Mouse (Mus musculus): Measurements from ENCODE around the gene Inf2.
A peak's percentile ranks its signal among the peaks of the same experiment; 100 is the strongest.

The Inf2 gene

DNA sequence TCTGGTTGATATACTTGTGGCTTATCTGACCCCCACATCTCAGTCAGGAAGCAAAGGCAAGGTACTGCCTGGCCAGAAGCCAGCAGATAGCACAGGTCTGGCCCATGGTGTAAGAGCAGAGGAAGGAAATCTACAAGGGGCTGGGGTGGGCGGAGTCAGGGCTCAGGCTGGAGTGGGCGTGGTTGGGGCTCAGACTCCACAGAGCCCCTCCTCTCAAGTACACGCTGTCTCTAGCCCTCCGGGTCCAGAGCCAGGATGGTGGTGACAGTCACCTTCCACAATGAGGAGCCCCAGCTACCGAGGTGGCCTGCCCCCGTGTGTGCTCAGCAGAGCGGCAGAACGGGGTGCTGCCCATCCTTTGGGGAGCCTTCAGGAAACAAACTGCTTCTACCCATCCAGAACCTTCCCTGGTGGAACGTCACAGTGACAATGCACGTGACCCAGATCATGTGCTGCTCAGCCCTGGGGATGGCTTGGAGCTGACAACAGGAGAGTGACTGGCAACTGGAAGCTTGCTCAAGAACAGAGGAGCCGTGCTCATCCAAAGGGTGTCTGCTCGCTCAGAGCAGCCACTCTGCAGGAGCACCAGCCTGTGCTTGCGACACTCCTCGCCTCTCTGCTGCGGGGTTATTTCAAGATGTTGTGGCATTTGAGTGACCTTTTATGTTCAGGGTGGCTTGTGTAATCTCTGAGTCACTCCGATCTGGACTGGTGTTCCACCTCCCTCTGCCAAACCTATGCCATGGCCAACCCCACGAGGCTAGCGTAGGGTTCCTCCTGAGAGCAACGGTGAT, 40.5 kb downstream of the Inf2 start:
- peak; percentile 42 for DNase-seq

- DNase-seq: no peak
These were observed 41.4 kb downstream of the Inf2 start for GRCm38 (mm10) chr12:112630029-112630428.

- no peak for DNase-seq
These were observed 42.2 kb downstream of the Inf2 start for GRCm38 (mm10) chr12:112630796-112631195.

DNA sequence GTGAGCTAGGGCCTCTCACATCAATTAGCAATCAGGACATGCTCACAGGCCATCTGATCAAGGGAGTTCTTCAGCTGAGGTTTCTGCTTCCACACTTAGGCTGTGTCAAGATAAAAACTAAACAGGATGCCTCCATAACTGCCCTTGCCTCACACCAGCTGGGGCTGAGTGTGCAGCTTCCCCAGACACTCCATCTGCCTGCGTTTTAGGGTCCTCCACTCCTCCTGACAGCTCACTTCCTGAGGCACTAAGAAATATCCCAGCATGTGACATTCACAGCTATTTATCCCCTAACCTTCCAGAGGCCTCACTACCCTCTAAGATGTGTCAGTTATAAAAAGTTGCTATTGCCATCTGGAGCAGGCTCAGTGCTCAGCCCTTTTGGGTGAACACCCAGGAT, 42.9 kb downstream of the Inf2 start:
- no peak for DNase-seq

DNA sequence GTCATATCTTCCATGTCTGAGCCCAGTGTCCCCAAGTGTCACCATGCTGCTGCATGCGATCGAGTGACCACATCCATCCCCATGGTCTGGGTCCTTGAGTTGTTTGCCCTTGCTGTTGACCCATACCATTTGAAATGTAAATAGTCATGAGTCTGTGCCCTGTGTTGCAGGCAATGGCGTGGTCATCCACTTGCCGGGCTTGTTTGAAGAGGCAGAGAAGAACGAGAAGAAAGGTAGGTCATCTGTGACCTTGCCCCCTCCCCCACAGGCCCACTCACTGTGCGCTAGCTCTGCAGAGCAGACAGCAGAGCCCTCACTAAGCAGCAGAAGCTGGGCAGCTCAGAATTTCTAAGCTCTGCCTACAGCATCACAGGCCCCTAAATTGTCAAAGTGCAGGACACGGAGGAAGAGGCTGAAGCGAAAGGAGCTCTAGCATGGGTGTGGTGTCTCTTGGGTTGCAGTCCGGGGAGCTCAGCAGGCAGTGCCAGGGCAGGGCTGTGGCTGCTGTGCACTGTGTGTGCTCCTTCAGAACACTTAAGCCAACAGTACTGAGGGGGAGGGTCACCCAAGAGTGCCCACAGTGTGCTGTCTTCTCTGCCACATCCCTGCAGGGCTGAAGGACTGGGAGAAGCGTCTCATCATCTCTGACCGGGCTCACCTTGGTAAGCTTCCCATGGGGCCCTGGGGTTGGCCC, 43.6 kb downstream of the Inf2 start:
- DNase-seq: no peak

DNA sequence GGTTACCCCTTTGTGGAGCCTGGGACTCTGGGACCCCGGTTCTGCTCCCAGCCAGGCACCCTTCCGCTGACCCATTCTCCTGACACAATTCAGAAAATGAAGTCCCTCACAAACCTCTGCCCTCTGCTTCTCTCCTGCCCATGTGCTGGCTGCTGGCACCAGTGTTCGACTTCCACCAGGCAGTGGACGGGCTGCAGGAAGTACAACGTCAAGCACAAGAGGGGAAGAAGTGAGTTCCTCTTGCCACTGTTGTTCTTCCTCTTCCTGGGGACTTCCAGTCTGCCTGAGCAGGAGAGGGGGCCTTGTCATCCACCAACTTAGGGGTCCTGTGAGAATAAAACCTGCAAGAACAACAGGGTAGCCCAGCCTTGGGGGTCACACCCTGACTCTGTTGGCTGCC, 44.3 kb downstream of the Inf2 start:
- no peak for DNase-seq

DNA sequence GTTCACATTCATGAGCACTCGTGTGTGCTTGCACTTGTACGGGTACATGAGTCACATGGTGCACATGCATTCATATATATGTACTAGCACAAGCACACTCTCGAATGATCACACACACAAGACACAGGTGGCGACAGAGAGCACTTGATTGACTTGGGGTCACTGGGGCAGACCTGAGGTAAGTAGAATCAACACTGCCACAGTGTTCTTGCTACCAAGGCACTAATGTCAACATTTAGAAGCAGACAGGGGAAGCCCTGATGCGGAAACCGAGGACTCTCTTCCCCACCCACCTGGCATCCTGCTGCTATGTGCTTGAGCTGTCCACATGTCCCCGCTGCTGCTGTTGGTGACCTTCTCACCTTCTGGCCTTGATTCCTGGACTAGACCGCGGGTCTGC, 45.1 kb downstream of the Inf2 start:
- no peak for DNase-seq

DNA sequence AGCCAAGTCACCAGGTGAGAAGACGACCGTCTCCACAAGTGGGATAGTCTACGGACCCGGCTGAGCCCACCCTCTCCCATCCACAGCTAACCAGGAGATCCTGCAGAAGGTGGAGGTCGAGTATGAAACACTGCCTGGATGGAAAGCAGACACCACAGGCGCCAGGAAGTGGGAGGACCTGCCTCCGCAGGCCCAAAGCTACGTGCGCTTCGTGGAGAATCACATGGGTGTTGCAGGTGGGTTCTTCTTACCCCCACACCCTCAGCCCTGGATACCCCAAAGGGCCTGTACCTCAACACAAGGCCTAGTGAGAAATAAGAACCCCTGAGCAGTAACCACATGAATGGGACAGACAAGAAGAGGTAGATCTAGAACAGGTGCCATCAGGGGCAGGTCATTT, 50.9 kb downstream of the Inf2 start:
- DNase-seq: no peak

DNA sequence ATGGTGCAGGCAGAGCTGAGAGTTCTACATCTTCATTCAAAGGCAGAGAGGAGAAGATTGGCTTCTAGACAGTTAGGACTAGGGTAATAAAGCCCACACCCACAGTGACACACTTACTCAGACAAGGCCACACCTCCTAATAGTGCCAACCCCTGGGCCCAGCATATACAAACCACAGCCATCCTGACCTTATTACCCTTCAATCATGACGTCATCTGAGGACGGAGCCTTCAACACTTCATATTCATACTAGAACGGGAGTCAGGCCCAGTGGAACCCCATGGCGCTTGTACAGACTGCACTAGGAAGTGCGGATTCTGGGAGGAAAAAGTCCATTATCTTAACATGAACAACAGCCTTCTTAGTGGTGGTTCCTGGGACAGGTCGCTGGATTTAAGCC, 54.5 kb downstream of the Inf2 start:
- DNase-seq: no peak

- peak; percentile 98 for DNase-seq
These were observed 55.7 kb downstream of the Inf2 start, which contains the start of gene Siva1 for GRCm38 (mm10) chr12:112644180-112644854. Siva1 (plus strand) TSS chr12:112644679.

- no peak for DNase-seq
These were observed 56.4 kb downstream of the Inf2 start for GRCm38 (mm10) chr12:112644855-112645506.

DNA sequence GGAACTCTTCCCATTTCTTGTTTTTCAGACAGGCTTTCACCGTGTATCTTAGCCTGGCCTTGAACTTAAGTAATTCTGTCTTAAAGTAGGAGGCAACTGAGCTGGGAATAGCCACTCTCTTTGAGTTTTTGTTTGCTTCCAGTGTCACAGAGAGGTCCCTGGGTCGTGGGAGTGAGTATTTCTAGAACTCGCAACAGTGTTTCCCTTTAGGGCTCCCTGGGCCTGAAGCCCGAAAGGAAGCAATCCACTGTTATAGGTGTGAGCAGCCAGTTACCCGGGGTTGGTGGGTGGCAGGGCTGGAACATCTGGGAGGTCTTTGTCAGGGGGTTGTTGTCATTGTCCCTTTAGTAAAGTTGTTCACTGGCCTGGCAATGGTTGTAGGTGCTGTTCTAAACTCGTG, 57.6 kb downstream of the Inf2 start:
- no peak for DNase-seq

GRCm38 (mm10) chr12:112648081-112648480, 59.5 kb downstream of the Inf2 start:
- no peak for DNase-seq

- no peak for DNase-seq
These were observed 63.3 kb downstream of the Inf2 start for GRCm38 (mm10) chr12:112651778-112652439.

DNA sequence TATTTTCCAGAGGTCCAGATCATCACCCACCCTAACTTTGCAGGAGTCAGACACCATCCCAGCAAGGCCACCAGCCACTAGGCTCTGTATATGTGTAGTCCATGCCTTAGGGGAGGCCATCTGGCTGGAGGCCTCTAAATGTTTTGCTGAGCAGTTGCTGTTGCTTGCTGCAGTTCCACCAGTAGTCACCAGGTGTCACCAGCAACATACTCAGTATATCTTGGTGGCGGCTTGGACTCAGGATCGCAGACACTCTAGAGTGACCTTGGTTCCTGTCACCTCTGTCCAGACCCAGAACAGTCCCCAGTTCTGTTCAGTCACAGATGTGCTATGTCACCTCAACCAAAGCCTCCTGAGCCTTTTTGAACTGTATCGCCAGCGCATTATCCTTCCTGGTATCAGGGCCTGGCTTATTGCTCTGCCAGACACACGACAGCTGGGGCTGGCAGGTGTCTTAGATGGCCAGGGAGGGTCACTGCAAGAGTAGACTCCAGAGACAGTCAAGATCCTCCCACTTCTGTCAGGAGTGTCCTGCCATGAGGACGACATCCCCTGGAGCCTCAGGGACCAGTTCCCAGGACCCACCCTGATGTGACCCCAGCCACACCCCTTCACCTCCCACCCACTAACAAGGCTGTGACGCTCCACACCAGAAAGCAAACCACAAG, 64.7 kb downstream of the Inf2 start:
- DNase-seq: peak; percentile 91

- no peak for DNase-seq
These were observed 65.5 kb downstream of the Inf2 start for GRCm38 (mm10) chr12:112654076-112654475.

DNA sequence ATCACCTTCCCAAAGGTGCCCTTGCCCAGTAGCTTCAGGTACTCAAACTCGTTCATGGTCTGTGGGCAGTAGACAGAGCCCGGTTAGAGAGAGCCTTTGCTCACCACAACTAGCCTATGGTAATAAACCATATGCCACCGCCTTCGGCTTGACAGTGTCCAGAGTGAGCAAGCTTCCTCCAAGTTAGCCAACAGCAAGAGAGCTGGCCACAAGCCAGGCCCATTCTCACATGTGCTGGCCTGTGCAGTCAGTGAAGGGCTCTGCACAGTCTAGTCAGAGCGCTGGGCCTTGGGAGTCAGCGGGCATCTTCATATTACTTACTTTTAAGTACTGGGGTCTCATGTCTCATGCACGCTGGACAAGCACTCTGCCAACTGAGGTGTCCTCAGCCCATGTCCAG, 70.0 kb downstream of the Inf2 start:
- no peak for DNase-seq

- DNase-seq: peak; percentile 65
These were observed 70.5 kb downstream of the Inf2 start for GRCm38 (mm10) chr12:112659109-112659508.

- no peak for DNase-seq
These were observed 72.2 kb downstream of the Inf2 start for GRCm38 (mm10) chr12:112660576-112661326.

- no peak for DNase-seq
These were observed 72.7 kb downstream of the Inf2 start for GRCm38 (mm10) chr12:112661327-112661605.

GRCm38 (mm10) chr12:112661851-112662250, 73.3 kb downstream of the Inf2 start:
- no peak for DNase-seq

DNA sequence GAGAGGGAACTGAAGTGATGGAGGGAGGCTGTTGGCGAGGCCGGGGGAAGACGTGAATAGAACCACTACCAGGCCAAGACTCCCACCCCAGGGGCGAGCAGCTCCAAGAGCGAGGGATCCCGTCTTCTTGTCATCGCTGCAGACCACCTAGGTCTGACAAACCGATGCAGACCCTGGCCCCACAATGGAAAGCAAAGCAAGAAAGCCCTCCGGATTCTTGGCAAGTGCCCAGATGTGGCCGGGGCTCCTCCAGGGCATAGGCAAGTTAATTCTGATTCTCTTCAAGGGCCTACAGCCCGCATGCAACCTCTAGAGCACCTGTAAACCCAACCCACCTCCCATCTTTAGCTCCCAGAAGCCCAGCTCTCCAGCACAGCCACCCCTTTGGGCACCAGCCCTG, 74.7 kb downstream of the Inf2 start:
- no peak for DNase-seq

All from kidney, adult 9 months (tissue).